Mouse (Mus musculus): ENCODE data around the gene Ucn3.
"Not testable (repeated sequence)": the region's sequence is repeated elsewhere in the genome, so short reads cannot be mapped to it uniquely, and the experiment has no call there.

Gene Ucn3

GRCm38 (mm10) chr13:3945249-3945648, at the start of gene Ucn3:
Ucn3 (minus strand) TSS chr13:3945349.
- no peak for DNase-seq (ENCODE audit: low read depth, low spot score)

GRCm38 (mm10) chr13:3992081-3992480, 46.9 kb upstream of the Ucn3 start:
- DNase-seq (ENCODE audit: low read depth, low spot score): no peak

- no peak for DNase-seq (ENCODE audit: low read depth, low spot score)
Measured at GRCm38 (mm10) chr13:3968849-3969248, 23.7 kb upstream of the Ucn3 start.

GRCm38 (mm10) chr13:3951198-3951914, 6.2 kb upstream of the Ucn3 start:
- DNase-seq (ENCODE audit: low read depth, low spot score): peak; percentile 34

GRCm38 (mm10) chr13:3949477-3949876, 4.3 kb upstream of the Ucn3 start:
- DNase-seq (ENCODE audit: low read depth, low spot score): peak; percentile 18

- no peak for DNase-seq (ENCODE audit: low read depth, low spot score)
Measured at GRCm38 (mm10) chr13:3947267-3947666, 2.1 kb upstream of the Ucn3 start.

- DNase-seq (ENCODE audit: low read depth, low spot score): no peak
Measured at GRCm38 (mm10) chr13:3944699-3945098, 450 bp downstream of the Ucn3 start.

GRCm38 (mm10) chr13:3926046-3926445, 19.1 kb downstream of the Ucn3 start:
- DNase-seq (ENCODE audit: low read depth, low spot score): no peak

- no peak for DNase-seq (ENCODE audit: low read depth, low spot score)
Measured at GRCm38 (mm10) chr13:3925632-3926031, 19.5 kb downstream of the Ucn3 start.

GRCm38 (mm10) chr13:3924483-3924882, 20.7 kb downstream of the Ucn3 start:
- DNase-seq (ENCODE audit: low read depth, low spot score): no peak

GRCm38 (mm10) chr13:3917571-3918311, 27.4 kb downstream of the Ucn3 start, which contains the start of the genes Net1 and Tubal3:
Net1 (minus strand) TSS chr13:3918220.
Tubal3 (plus strand) TSS chr13:3918274.
- DNase-seq (ENCODE audit: low read depth, low spot score): peak; percentile 93

GRCm38 (mm10) chr13:3913504-3913903, 31.6 kb downstream of the Ucn3 start:
- no peak for DNase-seq (ENCODE audit: low read depth, low spot score)

GRCm38 (mm10) chr13:3910356-3910755, 34.8 kb downstream of the Ucn3 start:
- no peak for DNase-seq (ENCODE audit: low read depth, low spot score)

GRCm38 (mm10) chr13:3908262-3908661, 36.9 kb downstream of the Ucn3 start:
- peak; percentile 70 for DNase-seq (ENCODE audit: low read depth, low spot score)

- peak; percentile 59 for DNase-seq (ENCODE audit: low read depth, low spot score)
Measured at GRCm38 (mm10) chr13:3907151-3907696, 37.9 kb downstream of the Ucn3 start.

GRCm38 (mm10) chr13:3899301-3899700, 45.8 kb downstream of the Ucn3 start:
- no peak for DNase-seq (ENCODE audit: low read depth, low spot score)

GRCm38 (mm10) chr13:3898202-3898601, 46.9 kb downstream of the Ucn3 start:
- DNase-seq (ENCODE audit: low read depth, low spot score): not testable (repeated sequence)

GRCm38 (mm10) chr13:3896913-3897312, 48.2 kb downstream of the Ucn3 start:
- DNase-seq (ENCODE audit: low read depth, low spot score): peak; percentile 83

GRCm38 (mm10) chr13:3896032-3896431, 49.1 kb downstream of the Ucn3 start:
- no peak for DNase-seq (ENCODE audit: low read depth, low spot score)

- DNase-seq (ENCODE audit: low read depth, low spot score): no peak
Measured at GRCm38 (mm10) chr13:3895397-3895980, 49.7 kb downstream of the Ucn3 start.

- no peak for DNase-seq (ENCODE audit: low read depth, low spot score)
Measured at GRCm38 (mm10) chr13:3894549-3894948, 50.6 kb downstream of the Ucn3 start.

GRCm38 (mm10) chr13:3893126-3893734, 51.9 kb downstream of the Ucn3 start:
- peak; percentile 94 for DNase-seq (ENCODE audit: low read depth, low spot score)

Data from A20 (cell line).